Mouse (Mus musculus) sigmoid colon, adult 10 weeks (tissue): ENCODE measurements around the gene Gm10024. TPM values are rescaled to one million over a fixed set of nuclear protein-coding genes. Genes with fewer than 3 reads are reported as not detected.

Experiments used
- polyA plus RNA-seq: library from polyadenylated mRNA; stranded (reverse); fragments of 350-450 nt; fragmentation: Illumina TruSeq; extraction: RNeasy Lipid Tissue Mini Kit (QIAGEN cat#74804); gene quantifications from one replicate; pipeline ENCODE4 v1.2.3, GENCODE M21; 2014; ENCODE audit warnings: low read depth, low replicate concordance

Gm10024 gene
- not detected for polyA plus RNA-seq

GRCm38 (mm10) chr10:77711157-77711556 lies at the start of gene Gm10024:
Gene Gm10024, plus strand, starts transcription at chr10:77711457.

GRCm38 (mm10) chr10:77685895-77686664 lies 25.2 kb upstream of the Gm10024 start, which contains the start of gene Tspear:
Gene Tspear, plus strand, starts transcription at chr10:77686569.

GRCm38 (mm10) chr10:77690356-77690807 lies 20.9 kb upstream of the Gm10024 start, which contains the start of gene Gm19402:
Gene Gm19402, minus strand, starts transcription at chr10:77690757.

GRCm38 (mm10) chr10:77697133-77697532 lies 14.1 kb upstream of the Gm10024 start, which contains the start of gene Gm9508:
Gene Gm9508, minus strand, starts transcription at chr10:77697233.

GRCm38 (mm10) chr10:77706326-77706725 lies 4.9 kb upstream of the Gm10024 start, which contains the start of gene Gm10272:
Gene Gm10272, plus strand, starts transcription at chr10:77706626.

GRCm38 (mm10) chr10:77715507-77715906 lies 4.2 kb downstream of the Gm10024 start, which contains the start of gene Gm10142:
Gene Gm10142, plus strand, starts transcription at chr10:77715807.

GRCm38 (mm10) chr10:77720299-77720698 lies 9.0 kb downstream of the Gm10024 start, which contains the start of gene Krtap12-1:
Gene Krtap12-1, plus strand, starts transcription at chr10:77720599.

GRCm38 (mm10) chr10:77726186-77726585 lies 14.9 kb downstream of the Gm10024 start, which contains the start of gene Gm10100:
Gene Gm10100, plus strand, starts transcription at chr10:77726486.

GRCm38 (mm10) chr10:77741924-77742688 lies 30.8 kb downstream of the Gm10024 start, which contains the start of gene Gm18596:
Gene Gm18596, minus strand, starts transcription at chr10:77742638.

GRCm38 (mm10) chr10:77751254-77751653 lies 40.0 kb downstream of the Gm10024 start, which contains the start of gene Gm9736:
Gene Gm9736, minus strand, starts transcription at chr10:77751354.

GRCm38 (mm10) chr10:77759582-77759981 lies 48.3 kb downstream of the Gm10024 start, which contains the start of gene Gm3233:
Gene Gm3233, minus strand, starts transcription at chr10:77759682.

Other genes with a start within 250 kb of the Gm10024 start
- gene Fam207a, start 195.7 kb upstream of the Gm10024 start, polyA plus RNA-seq = 0.69 TPM
- gene Itgb2, start 181.2 kb upstream of the Gm10024 start, polyA plus RNA-seq = 3.1 TPM
- 193 TPM for gene Pttg1ip, start 129.7 kb upstream of the Gm10024 start, polyA plus RNA-seq
- gene Sumo3, start 105.4 kb upstream of the Gm10024 start, polyA plus RNA-seq = 76.1 TPM
- 1.6 TPM for gene Gm49325, start 105.3 kb upstream of the Gm10024 start, polyA plus RNA-seq
- 7.3 TPM for gene Ube2g2, start 89.2 kb upstream of the Gm10024 start, polyA plus RNA-seq
- gene Tspear, start 24.9 kb upstream of the Gm10024 start, polyA plus RNA-seq = not detected
- gene Gm19402, start 20.7 kb upstream of the Gm10024 start, polyA plus RNA-seq = not detected
- not detected for gene Gm9508, start 14.2 kb upstream of the Gm10024 start, polyA plus RNA-seq
- gene Gm10272, start 4.8 kb upstream of the Gm10024 start, polyA plus RNA-seq = not detected
- not detected for gene Gm10142, start 4.3 kb downstream of the Gm10024 start, polyA plus RNA-seq
- gene Krtap12-1, start 9.1 kb downstream of the Gm10024 start, polyA plus RNA-seq = not detected
- gene Gm10100, start 15.0 kb downstream of the Gm10024 start, polyA plus RNA-seq = not detected
- not detected for gene Gm18596, start 31.2 kb downstream of the Gm10024 start, polyA plus RNA-seq
- gene Gm9736, start 39.9 kb downstream of the Gm10024 start, polyA plus RNA-seq = not detected
- not detected for gene Gm3233, start 48.2 kb downstream of the Gm10024 start, polyA plus RNA-seq
- not detected for gene Gm3238, start 59.9 kb downstream of the Gm10024 start, polyA plus RNA-seq
- not detected for gene Gm7138, start 65.5 kb downstream of the Gm10024 start, polyA plus RNA-seq
- gene Gm3250, start 71.1 kb downstream of the Gm10024 start, polyA plus RNA-seq = not detected
- gene Gm7137, start 76.7 kb downstream of the Gm10024 start, polyA plus RNA-seq = not detected
- not detected for gene Gm9639, start 83.6 kb downstream of the Gm10024 start, polyA plus RNA-seq
- gene Gm19668, start 87.7 kb downstream of the Gm10024 start, polyA plus RNA-seq = not detected
- gene Gm9507, start 100.4 kb downstream of the Gm10024 start, polyA plus RNA-seq = not detected
- gene Gm2696, start 103.2 kb downstream of the Gm10024 start, polyA plus RNA-seq = not detected
- gene Krtap10-4, start 115.6 kb downstream of the Gm10024 start, polyA plus RNA-seq = not detected
- gene Krtap10-10, start 124.5 kb downstream of the Gm10024 start, polyA plus RNA-seq = not detected
- not detected for gene Gm36176, start 135.3 kb downstream of the Gm10024 start, polyA plus RNA-seq
- gene Gm10318, start 141.4 kb downstream of the Gm10024 start, polyA plus RNA-seq = not detected
- gene Gm3285, start 150.5 kb downstream of the Gm10024 start, polyA plus RNA-seq = not detected
- 2.1 TPM for gene Lrrc3, start 191.1 kb downstream of the Gm10024 start, polyA plus RNA-seq